Mouse (Mus musculus) olfactory bulb, adult 2 months (tissue): ENCODE measurements around the gene Noc4l. TPM values are rescaled to one million over a fixed set of nuclear protein-coding genes. Genes with fewer than 3 reads are reported as not detected.
A peak's percentile ranks its signal among the peaks of the same experiment; 100 is the strongest.

Experiments
- H3K27ac ChIP-seq: fragments of 200-500 bp; 2 replicates; pipeline ENCODE4 v1.5.1; 2012; ENCODE audit warnings: low read depth, low read length; ENCODE audit not compliant: insufficient read depth
- H3K4me1 ChIP-seq: fragments of 200-500 bp; 2 replicates; pipeline ENCODE4 v1.6.1; 2012; ENCODE audit warnings: low read length; ENCODE audit not compliant: control insufficient read depth, insufficient read depth
- H3K4me3 ChIP-seq: fragments of 200-500 bp; 2 replicates; pipeline ENCODE4 v1.5.1; 2012; ENCODE audit warnings: mild to moderate bottlenecking, low read depth, low read length, moderate library complexity; ENCODE audit not compliant: insufficient read depth
- CTCF ChIP-seq: fragments of 200-500 bp; IDR thresholded peaks from 2 replicates; pipeline ENCODE4 v1.5.1; 2012; ENCODE audit warnings: low read depth, mild to moderate bottlenecking, low read length, moderate library complexity; ENCODE audit not compliant: insufficient read depth
- POLR2A ChIP-seq: fragments of 200-500 bp; IDR thresholded peaks from 2 replicates; pipeline ENCODE4 v1.6.1; 2012; ENCODE audit warnings: mild to moderate bottlenecking, low read depth, low read length, moderate library complexity; ENCODE audit not compliant: insufficient read depth
- WGBS: fragments of 180-500 bp; shearing (Covaris S2); methylation state at CpG from one replicate; pipeline ENCODE4 v1.1.7; 2018; 5-methylcytosine and 5-hydroxymethylcytosine counted together
- polyA plus RNA-seq: library from polyadenylated mRNA; stranded (reverse); fragments of >200 nt; gene quantifications from 2 replicates; pipeline ENCODE4 v1.2.4, GENCODE M21; 2012; ENCODE audit warnings: low replicate concordance; ENCODE audit not compliant: missing spikeins, insufficient read depth, insufficient read length

Gene Noc4l
- polyA plus RNA-seq, 1 experiment = not detected

DNA sequence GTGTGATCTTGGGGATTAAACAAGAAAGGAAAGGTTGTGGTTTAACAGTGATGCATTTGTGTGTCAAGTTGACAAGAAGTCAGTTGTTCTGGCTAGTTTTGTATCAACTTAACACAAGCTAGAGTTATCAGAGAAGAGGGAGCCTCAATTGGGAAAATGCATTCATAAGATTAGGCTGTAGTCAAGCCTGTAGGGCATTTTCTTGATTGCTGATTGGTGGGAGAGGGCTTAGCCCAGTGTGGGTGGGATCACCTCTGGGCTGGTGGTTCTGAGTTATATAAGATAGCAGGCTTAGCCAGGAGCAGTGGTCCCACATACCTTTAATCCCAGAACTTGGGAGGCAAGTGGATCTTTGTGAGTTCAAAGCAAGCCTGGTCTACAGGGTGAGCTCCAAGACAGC is 6.8 kb downstream of the Noc4l start:
- TF ChIP-seq CTCF (no peak), POLR2A (no peak)
- no peak overlapping the region for H3K4me3 ChIP-seq
- no peaks in the 10 kb centered on the region for H3K4me1 ChIP-seq
- H3K27ac ChIP-seq = no peak overlapping the region

- 22% methylated on average over 12 of the region's 12 CpGs for WGBS
- Histone ChIP-seq H3K27ac (no peak overlapping the region), H3K4me3 (no peak overlapping the region), H3K4me1 (peaks cover 3% of the 10 kb centered on the region)
- TF ChIP-seq CTCF (peak; percentile 36; the same call in 1 of the 2 replicates), POLR2A (no peak)
Observed at GRCm38 (mm10) chr5:110639459-110639858, 13.8 kb downstream of the Noc4l start.

DNA sequence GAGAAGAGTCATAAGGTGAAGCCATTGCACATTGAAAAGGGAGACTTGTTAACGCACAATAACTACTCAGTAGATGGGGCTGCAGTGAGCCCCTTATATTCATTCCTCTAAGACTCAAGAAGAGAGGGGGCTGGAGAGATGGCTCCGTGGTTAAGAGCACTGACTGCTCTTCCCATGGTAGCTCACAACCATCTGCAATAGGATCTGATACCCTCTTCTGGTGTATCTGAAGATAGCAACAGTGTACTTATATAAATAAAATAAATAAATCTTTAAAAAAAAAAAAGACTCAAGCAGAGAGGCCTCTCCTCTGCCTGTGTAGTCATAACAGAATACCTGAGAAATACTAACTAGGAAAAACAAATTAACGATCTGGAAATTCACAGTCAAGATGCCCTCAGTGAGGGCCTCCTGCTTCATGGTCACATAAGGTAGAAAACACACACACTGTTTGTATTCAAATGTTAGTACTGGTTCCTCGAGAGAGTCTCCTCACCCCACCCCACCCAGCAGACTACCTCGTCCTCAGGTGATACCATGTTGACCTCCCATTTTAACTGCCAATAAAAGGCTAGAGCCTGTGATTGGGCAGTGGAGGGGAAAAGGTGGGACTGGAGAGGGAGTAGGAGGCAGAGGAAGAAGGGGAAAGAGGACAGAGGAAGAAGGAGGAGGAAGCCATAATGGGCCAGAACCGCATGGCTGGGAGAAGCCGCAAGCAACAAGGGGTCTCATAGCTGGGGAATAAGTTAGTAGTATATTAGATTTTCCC is 14.7 kb downstream of the Noc4l start:
- H3K27ac ChIP-seq = no peak overlapping the region
- TF ChIP-seq CTCF (no peak), POLR2A (no peak)
- H3K4me1 ChIP-seq = peaks cover 3% of the 10 kb centered on the region
- no peak overlapping the region for H3K4me3 ChIP-seq
- 82% methylated on average over 7 of the region's 7 CpGs for WGBS

- peaks cover 3% of the 10 kb centered on the region for H3K4me1 ChIP-seq
- no peak for TF ChIP-seq CTCF
- TF ChIP-seq POLR2A = no peak
- 40% methylated on average over 6 of the region's 6 CpGs for WGBS
- no peak overlapping the region for H3K27ac ChIP-seq
- no peak overlapping the region for H3K4me3 ChIP-seq
Observed at GRCm38 (mm10) chr5:110635951-110636707, 17.1 kb downstream of the Noc4l start.

DNA sequence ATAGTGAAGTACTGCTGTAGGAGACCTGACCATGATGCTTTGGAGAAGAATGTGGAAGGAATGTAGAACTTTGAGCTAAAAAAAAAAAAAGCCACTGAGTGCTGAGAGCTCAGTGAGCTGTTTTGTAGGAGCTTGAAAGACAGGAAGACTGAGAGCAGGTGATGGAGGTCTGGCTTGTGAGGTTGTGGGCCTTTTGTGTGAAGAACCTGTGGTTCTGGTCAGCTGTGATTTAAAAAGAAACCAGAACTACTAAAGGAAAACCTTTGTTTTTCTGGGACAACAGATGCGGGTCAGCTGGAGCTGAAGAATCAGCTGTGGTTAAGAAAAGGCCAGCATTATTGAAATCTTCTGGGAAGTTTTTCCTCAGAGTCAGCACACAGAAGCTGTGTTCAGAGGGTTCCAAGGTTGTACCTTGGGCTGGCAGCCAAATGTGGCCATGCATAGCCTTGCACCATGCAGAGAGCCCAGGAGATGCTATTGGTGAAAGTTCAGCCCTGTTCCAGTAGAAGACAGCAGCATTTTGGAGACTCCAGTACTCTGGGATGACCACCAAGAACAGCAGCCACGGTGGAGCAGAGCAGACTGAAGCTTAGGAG is 23.6 kb downstream of the Noc4l start:
- WGBS = 73% methylated on average over 2 of the region's 2 CpGs
- no peak overlapping the region for H3K4me3 ChIP-seq
- H3K27ac ChIP-seq = no peak overlapping the region
- H3K4me1 ChIP-seq = no peaks in the 10 kb centered on the region
- TF ChIP-seq CTCF (no peak), POLR2A (no peak)

DNA sequence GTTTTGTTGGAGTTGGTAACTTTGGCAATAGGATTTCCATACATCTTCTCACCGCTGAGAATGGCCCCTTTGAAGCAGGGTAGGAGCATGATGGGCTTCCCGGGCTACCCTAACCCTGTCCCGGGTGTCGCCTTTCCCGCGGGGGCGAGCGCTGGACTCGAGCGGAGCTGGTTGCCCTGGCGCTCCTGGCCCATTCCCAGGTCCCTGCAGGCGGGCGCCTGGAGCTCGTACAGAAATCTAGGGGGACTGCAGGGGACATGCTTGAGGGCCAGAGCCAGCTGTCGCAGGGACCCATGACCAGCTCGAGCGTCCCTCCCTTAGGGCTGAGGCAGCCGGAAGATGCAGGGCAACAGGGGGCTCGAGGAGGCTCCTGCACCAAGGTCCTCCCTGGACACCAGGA is 25.1 kb downstream of the Noc4l start:
- TF ChIP-seq POLR2A = no peak
- no peak for TF ChIP-seq CTCF
- Histone ChIP-seq H3K27ac (no peak overlapping the region), H3K4me3 (no peak overlapping the region), H3K4me1 (no peaks in the 10 kb centered on the region)
- 22% methylated on average over 19 of the region's 19 CpGs for WGBS

DNA sequence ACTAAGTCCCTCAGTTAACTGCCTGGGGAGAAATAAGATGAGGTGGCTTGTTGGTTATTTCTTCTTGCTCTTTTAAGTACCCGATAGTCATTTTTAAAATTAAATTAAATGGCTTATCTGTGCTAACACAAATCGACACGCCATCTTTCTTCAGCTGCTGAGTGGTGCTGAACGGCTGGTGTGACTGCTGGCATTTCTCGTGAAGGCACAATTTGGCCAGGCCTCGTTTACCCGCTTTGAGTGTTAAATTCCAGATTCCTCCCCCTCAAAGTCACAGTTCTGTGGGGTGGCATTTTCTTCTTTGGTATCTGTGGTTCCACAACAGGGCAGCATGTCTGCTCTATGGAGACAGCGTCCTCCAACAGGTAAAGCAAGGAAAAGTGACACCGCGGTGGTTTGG is 25.9 kb downstream of the Noc4l start:
- H3K4me3 ChIP-seq = no peak overlapping the region
- H3K27ac ChIP-seq = no peak overlapping the region
- WGBS = 87% methylated on average over 10 of the region's 10 CpGs
- H3K4me1 ChIP-seq = no peaks in the 10 kb centered on the region
- TF ChIP-seq POLR2A = no peak
- no peak for TF ChIP-seq CTCF

GRCm38 (mm10) chr5:110624319-110624718 is 28.9 kb downstream of the Noc4l start:
- TF ChIP-seq POLR2A (no peak), CTCF (no peak)
- WGBS = 63% methylated on average over 2 of the region's 2 CpGs
- Histone ChIP-seq H3K4me1 (no peaks in the 10 kb centered on the region), H3K4me3 (no peak overlapping the region), H3K27ac (no peak overlapping the region)

- TF ChIP-seq POLR2A = no peak
- TF ChIP-seq CTCF = no peak
- WGBS = 94% methylated on average over 6 of the region's 6 CpGs
- no peak overlapping the region for H3K4me3 ChIP-seq
- no peak overlapping the region for H3K27ac ChIP-seq
- H3K4me1 ChIP-seq = no peaks in the 10 kb centered on the region
Observed at GRCm38 (mm10) chr5:110619226-110619625, 34.0 kb downstream of the Noc4l start.
